Mouse (Mus musculus): ENCODE measurements at regions not wholly inside any gene's neighbourhood (a gene's known extent, or its start where the extent isn't known, plus 50 kb on each side); places are given as distances from the start of the nearest gene placed in this dataset.
"Not testable (repeated sequence)": the region's sequence is repeated elsewhere in the genome, so short reads cannot be mapped to it uniquely, and the experiment has no call there.

DNA sequence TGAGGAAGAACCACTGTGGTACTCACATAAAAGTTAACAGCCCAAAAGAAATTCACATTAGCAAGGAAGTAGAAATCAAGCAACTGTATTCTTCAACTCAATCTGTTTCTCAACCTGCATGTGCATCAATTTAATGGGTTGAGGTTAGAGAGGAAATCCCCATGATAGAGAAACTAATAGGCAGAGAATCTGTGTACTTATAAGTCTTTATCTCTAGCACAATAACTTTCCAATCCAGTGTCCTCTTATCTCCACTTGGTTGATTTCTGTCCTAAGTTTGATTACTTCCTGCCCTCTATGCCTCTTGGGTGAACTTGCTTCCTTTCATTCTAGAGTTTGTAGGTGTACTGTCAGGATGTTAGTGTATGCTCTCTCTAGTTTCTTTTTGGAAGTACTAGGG is 925.6 kb upstream of the Zfp386 start:
- no peak for DNase-seq

- not testable (repeated sequence) for DNase-seq
Observed at GRCm38 (mm10) chr12:115132930-115133329, 914.6 kb upstream of the Zfp386 start.

DNA sequence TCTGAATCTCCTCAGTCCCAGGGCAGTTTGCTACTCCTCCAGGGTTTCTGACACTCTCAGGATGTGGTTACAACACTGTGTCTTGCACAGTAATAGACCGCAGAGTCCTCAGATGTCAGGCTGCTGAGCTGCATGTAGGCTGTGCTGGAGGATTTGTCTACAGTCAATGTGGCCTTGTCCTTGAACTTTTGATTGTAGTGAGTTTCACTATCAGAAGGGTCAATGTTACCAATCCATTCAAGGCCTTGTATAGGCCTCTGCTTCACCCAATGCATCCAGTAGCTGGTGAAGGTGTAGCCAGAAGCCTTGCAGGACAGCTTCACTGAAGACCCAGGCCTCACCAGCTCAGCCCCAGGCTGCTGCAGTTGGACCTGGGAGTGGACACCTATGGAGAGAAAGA is 902.1 kb upstream of the Zfp386 start:
- DNase-seq = not testable (repeated sequence)

- not testable (repeated sequence) for DNase-seq
Observed at GRCm38 (mm10) chr12:115146471-115146870, 901.1 kb upstream of the Zfp386 start.

GRCm38 (mm10) chr12:115151967-115152366 is 895.6 kb upstream of the Zfp386 start:
- DNase-seq = not testable (repeated sequence)

GRCm38 (mm10) chr12:115158231-115158630 is 889.3 kb upstream of the Zfp386 start:
- not testable (repeated sequence) for DNase-seq

GRCm38 (mm10) chr12:115158717-115159232 is 888.7 kb upstream of the Zfp386 start:
- DNase-seq = not testable (repeated sequence)

- DNase-seq = not testable (repeated sequence)
Observed at GRCm38 (mm10) chr12:115165499-115165898, 882.0 kb upstream of the Zfp386 start.

GRCm38 (mm10) chr12:115166006-115166405 is 881.5 kb upstream of the Zfp386 start:
- not testable (repeated sequence) for DNase-seq

DNA sequence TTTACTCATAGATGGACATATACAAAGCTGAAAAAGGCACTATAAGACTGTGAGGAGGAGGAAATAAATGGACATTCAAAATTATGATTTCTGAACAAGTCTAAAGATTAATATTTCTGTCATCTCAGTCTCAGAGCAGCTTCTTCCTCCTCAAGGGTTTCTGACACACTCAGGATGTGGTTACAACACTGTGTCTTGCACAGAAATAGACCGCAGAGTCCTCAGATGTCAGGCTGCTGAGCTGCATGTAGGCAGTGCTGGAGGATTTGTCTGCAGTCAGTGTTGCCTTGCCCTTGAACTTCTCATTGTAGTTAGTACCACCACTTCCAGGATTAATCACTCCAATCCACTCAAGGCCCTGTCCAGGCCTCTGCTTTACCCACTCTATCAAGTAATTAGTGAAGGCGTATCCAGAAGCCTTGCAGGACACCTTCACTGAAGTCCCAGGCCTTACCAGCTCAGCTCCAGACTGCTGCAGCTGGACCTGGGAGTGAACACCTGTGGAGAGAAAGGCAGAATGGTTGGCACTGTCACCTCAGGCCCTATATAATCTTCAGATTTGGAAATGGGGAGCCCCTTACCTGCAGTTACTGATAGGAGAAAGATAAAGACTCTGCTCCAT is 853.9 kb upstream of the Zfp386 start:
- DNase-seq = no peak

DNA sequence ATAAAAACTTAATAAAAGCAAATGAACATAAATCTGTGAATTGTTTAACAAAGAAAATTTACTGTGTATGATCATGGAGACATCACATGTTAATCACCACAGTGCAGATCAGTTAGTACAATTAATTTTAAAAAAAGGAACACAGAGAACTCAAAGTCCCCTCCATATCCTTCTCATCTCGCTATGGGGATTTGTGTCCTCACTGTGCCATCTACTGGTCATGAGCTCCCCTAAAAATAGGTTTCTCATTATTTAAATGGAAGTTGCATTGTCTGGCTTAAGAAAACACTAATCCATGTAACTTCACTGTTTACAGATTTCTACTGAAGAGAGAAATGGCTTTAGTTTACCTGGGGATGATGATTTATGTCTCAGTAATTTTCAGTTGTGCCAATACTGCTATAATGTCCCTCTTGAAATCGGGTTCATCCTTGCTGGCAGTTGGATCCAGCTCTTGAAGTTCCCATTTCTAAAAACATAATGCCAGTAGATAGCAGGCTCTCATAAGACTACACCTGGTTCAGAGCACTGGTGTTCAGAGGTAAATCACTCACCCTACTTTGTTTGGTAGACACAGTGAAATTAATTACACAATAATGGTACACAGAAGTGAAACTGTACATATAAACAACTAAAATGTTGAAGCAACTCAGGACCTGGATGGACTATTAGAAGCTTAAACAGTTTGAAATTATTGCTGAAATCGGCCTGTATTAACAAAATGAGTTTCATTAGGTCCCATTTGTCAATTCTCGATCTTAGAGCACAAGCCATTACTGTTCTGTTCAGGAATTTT is 850.0 kb upstream of the Zfp386 start:
- no peak for DNase-seq

DNA sequence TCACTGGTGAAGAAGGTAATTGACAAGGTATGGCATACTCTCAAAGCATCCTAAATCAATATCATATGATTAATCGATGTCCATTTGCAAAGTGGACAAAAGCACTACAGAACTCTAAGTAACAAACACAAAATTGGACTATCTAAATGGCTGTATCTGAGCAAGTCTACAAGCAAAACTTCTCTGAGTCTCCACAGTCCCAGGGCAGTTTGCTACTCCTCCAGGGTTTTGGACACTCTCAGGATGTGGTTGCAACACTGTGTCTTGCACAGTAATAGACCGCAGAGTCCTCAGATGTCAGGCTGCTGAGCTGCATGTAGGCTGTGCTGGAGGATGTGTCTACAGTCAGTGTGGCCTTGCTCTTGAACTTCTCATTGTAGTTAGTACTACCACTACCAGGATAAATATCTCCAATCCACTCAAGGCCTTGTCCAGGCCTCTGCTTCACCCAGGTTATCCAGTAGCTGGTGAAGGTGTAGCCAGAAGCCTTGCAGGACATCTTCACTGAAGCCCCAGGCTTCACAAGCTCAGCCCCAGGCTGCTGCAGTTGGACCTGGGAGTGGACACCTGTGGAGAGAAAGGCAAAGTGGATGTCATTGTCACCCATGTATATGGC is 839.6 kb upstream of the Zfp386 start:
- not testable (repeated sequence) for DNase-seq

DNA sequence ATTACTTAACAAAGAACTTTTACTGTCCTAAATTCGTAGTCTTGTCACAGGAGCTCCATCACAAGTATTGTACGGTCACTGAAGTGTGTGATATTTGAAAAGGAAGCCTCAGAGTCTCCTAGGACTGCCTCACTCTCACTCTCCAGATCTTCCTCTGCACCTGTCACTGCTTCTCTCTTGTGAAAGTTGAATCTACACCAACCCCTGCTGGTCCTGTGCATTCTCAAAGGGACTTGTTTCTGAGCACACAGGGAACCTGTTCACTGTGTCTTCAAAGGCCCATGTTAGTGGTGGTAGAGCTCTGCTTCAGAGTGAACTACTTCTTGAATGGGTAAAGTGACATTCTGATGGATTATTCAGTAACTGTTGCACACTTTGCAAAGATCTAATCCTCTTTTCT is 824.9 kb upstream of the Zfp386 start:
- DNase-seq = no peak

- no peak for DNase-seq
Observed at GRCm38 (mm10) chr12:115229965-115230364, 817.6 kb upstream of the Zfp386 start.

DNA sequence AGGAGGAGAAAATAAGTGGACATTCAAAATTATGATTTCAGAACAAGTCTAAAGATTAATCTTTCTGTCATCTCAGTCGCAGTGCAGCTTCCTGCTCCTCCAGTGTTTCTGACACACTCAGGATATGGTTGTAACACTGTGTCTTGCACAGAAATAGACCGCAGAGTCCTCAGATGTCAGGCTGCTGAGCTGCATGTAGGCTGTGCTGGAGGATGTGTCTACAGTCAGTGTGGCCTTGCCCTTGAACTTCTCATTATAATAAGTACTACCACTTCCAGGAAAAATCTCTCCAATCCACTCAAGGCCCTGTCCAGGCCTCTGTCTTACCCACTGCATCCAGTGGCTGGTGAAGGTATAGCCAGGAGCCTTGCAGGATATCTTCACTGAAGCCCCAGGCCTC is 804.9 kb upstream of the Zfp386 start:
- DNase-seq = not testable (repeated sequence)

- DNase-seq = not testable (repeated sequence)
Observed at GRCm38 (mm10) chr12:115247298-115247697, 800.2 kb upstream of the Zfp386 start.

- DNase-seq = no peak
Observed at GRCm38 (mm10) chr12:115257802-115258201, 789.7 kb upstream of the Zfp386 start.

DNA sequence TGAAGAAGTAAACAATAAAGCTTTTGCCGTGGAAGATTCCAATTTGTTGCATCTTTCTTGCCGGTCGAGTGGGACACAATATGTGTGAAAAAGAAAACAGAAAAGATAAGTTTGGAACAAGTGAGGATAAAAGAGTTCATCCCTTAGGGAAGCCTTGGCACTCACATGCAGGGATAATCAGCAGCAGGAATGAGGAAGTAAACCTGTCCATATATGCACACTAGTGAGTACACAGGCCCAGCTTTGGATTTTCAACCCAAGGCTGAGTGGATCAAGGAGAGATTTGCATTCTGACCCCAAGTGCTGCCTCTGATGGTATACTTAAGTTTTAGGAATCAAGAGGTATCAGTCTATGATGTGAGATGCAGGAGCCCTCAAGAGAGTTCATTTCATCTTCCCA is 788.8 kb upstream of the Zfp386 start:
- DNase-seq = no peak

- not testable (repeated sequence) for DNase-seq
Observed at GRCm38 (mm10) chr12:115262431-115262830, 785.1 kb upstream of the Zfp386 start.

- DNase-seq = not testable (repeated sequence)
Observed at GRCm38 (mm10) chr12:115276749-115277148, 770.8 kb upstream of the Zfp386 start.

- not testable (repeated sequence) for DNase-seq
Observed at GRCm38 (mm10) chr12:115293772-115294171, 753.8 kb upstream of the Zfp386 start.

- DNase-seq = not testable (repeated sequence)
Observed at GRCm38 (mm10) chr12:115298041-115298440, 749.5 kb upstream of the Zfp386 start.

DNA sequence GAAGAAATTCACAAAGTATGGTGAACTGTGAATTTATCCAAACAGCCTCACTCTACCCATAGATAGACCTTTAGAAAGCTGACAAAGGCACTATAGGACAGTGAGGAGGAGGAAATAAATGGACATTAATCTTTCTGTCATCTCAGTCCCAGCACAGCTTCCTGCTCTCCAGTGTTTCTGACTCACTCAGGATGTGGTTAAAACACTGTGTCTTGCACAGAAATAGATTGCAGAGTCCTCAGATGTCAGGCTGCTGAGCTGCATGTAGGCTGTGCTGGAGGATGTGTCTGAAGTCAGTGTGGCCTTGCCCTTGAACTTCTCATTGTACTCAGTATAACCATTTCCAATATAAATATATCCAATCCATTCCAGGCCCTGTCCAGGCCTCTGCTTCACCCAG is 735.6 kb upstream of the Zfp386 start:
- peak; percentile 6 for DNase-seq
